8 mouse cellular contexts compared by ENCODE assay signal in genomic region chr2:78049248-78049874, GRCm38 (mm10).
DNase-seq lines count a peak whose midpoint lies in the region; ATAC-seq lines count a peak whose summit lies in the region.

No protein-coding gene starts in this region.

- H3K4me3 ChIP-seq in intestine, embryonic 16.5 days (ENCODE audit: low read length), result peak overlapping the region; percentile 21

- H3K27ac ChIP-seq in intestine, embryonic 16.5 days (ENCODE audit: low read length), result no peak overlapping the region

- H3K36me3 ChIP-seq in intestine, embryonic 16.5 days (ENCODE audit: control insufficient read depth, insufficient read depth, low read length), result no peaks in the 10 kb centered on the region

- ATAC-seq in intestine, embryonic 16.5 days, result peak; percentile 97
- ATAC-seq in megakaryocyte progenitor cell, adult 5-6 weeks (replicated peaks; ENCODE audit: poor library complexity), result peak; percentile 79

- WGBS in intestine, embryonic 16.5 days, result 15% methylated on average over 8 of the region's 8 CpGs

- H3K9ac ChIP-seq in intestine, embryonic 16.5 days (ENCODE audit: low read depth, low read length), result no peak overlapping the region

- peak; percentile 72 for DNase-seq in adrenal gland, adult 8-10 months
- DNase-seq in embryo, embryonic 9.5 days (ENCODE audit: extremely low spot score), result peak; percentile 75
- peak; percentile 31 for DNase-seq in gonadal fat pad, adult 2 months (ENCODE audit: low read depth)
- peak; percentile 91 to 96 for DNase-seq in left cerebral cortex, postnatal 14 days (ENCODE audit: low spot score in 2 of 2)
- peak; percentile 87 for DNase-seq in right cerebral cortex, postnatal 25 days
- DNase-seq in yolk sac, embryonic 10.5 days (ENCODE audit: low spot score), result peak; percentile 67

- H3K4me2 ChIP-seq in intestine, embryonic 16.5 days (ENCODE audit: low read depth, low read length), result peak overlapping the region; percentile 39

- intact Hi-C loops in left cerebral cortex, postnatal 14 days (cut with DNase I), result loop anchor here (2.0 to 10.0 kb wide), 4 partner anchors 505 to 1451 kb away; partner anchors contain the start of genes Itga4 and Ube2e3

- H3K9me3 ChIP-seq in intestine, embryonic 16.5 days (ENCODE audit: control insufficient read depth, low read length), result no peaks in the 10 kb centered on the region

- no peaks in the 10 kb centered on the region for H3K27me3 ChIP-seq in intestine, embryonic 16.5 days (replicated peaks; ENCODE audit: control insufficient read depth, insufficient read depth, low read length)

- H3K4me1 ChIP-seq in intestine, embryonic 16.5 days (ENCODE audit: control insufficient read depth, insufficient read depth, low read length), result peaks cover 9% of the 10 kb centered on the region

Comparison
In these comparisons a context has a peak if more than half of its experiments do, and no peak if none do; other contexts are left out.
1. DNase-seq: peak in every context shown above with its lines; median percentile 94 in left cerebral cortex, postnatal 14 days; 87 in right cerebral cortex, postnatal 25 days; 75 in embryo, embryonic 9.5 days; 72 in adrenal gland, adult 8-10 months; 67 in yolk sac, embryonic 10.5 days; 31 in gonadal fat pad, adult 2 months.